Mouse (Mus musculus) embryonic stem cell, embryonic (primary cell): ENCODE results near the gene Timm17a.

ENCODE experiments used
- CTCF ChIA-PET, 4 experiments: fragments of 300-600 bp in 2 of 4; fragments of 350-600 bp in 2 of 4; sonication (Branson Sonifier 250); formaldehyde crosslinking; loops; one replicate each; lab custom pipeline; 2022; ENCODE audit warnings: inconsistent platforms in 2 of 4; lab: Charles Lee
- POLR2A ChIA-PET, 4 experiments: fragments of 300-600 bp in 2 of 4; fragments of 350-600 bp in 2 of 4; sonication (Branson Sonifier 250); formaldehyde crosslinking; loops; one replicate each; lab custom pipeline; 2022; ENCODE audit warnings: antibody characterized with exemption in 4 of 4, inconsistent platforms in 1 of 4; lab: Charles Lee

Gene Timm17a

GRCm38 (mm10) chr1:135256299-135256698 is 57.3 kb downstream of the Timm17a start:
- ChIA-PET CTCF (interaction anchor here (0.6 to 8.1 kb wide), 20 partner anchors 8 to 151 kb away, joined by 3 to 98 read pairs (median 4); no protein-coding TSS in a partner anchor), POLR2A (interaction anchor here in 3 of 4 experiments (0.5 to 17.2 kb wide), 38 partner anchors 6 to 473 kb away, joined by 3 to 299 read pairs (median 5); partner anchors contain the start of genes Timm17a (in 2 of the 3), Arl8a (in 1 of the 3), Gpr37l1 (in 1 of the 3) and Rnpep (in 1 of the 3))

GRCm38 (mm10) chr1:135252854-135253253 is 60.7 kb downstream of the Timm17a start:
- CTCF ChIA-PET, result interaction anchor here in 2 of 4 experiments (0.6 to 2.1 kb wide), 2 partner anchors 80 to 81 kb away, joined by 7 to 13 read pairs; no protein-coding TSS in a partner anchor

GRCm38 (mm10) chr1:135251405-135251804 is 62.2 kb downstream of the Timm17a start:
- CTCF ChIA-PET, result interaction anchor here (0.5 to 4.8 kb wide), 8 partner anchors 10 to 1558 kb away, joined by 3 to 23 read pairs (median 4); no protein-coding TSS in a partner anchor
- POLR2A ChIA-PET, result interaction anchor here (0.6 to 17.2 kb wide), 39 partner anchors 7 to 716 kb away, joined by 3 to 299 read pairs (median 5); partner anchors contain the start of genes Arl8a (in 2 of the 4), Elf3 (in 2 of the 4) and Lmod1 (in 1 of the 4)

More at GRCm38 (mm10) chr1:135252854-135253253, 60.7 kb downstream of the Timm17a start:
- POLR2A ChIA-PET, result interaction anchor here (0.6 to 17.2 kb wide), 18 partner anchors 30 to 1174 kb away, joined by 3 to 299 read pairs (median 4); partner anchors contain the start of gene Btg2 (in 1 of the 4)

GRCm38 (mm10) chr1:135250706-135251105 is 62.9 kb downstream of the Timm17a start:
- CTCF ChIA-PET, result interaction anchor here in 3 of 4 experiments (0.6 to 4.8 kb wide), 7 partner anchors 11 to 884 kb away, joined by 3 to 23 read pairs (median 4); no protein-coding TSS in a partner anchor
- POLR2A ChIA-PET, result interaction anchor here (0.6 to 17.2 kb wide), 41 partner anchors 8 to 716 kb away, joined by 3 to 299 read pairs (median 6); partner anchors contain the start of genes Arl8a (in 2 of the 4) and Elf3 (in 2 of the 4)

- CTCF ChIA-PET, result interaction anchor here in 3 of 4 experiments (0.6 to 4.8 kb wide), 10 partner anchors 8 to 138 kb away, joined by 3 to 23 read pairs (median 4); partner anchors contain the start of gene Elf3 (in 2 of the 3)
- POLR2A ChIA-PET, result interaction anchor here (0.6 to 17.2 kb wide), 72 partner anchors 9 to 1115 kb away, joined by 3 to 299 read pairs (median 5); partner anchors contain the start of genes Elf3 (in 3 of the 4), Ube2t (in 2 of the 4), Arl8a (in 1 of the 4) and Gpr37l1 (in 1 of the 4)
These were observed 65.1 kb downstream of the Timm17a start for GRCm38 (mm10) chr1:135248434-135248850.
